Mouse (Mus musculus) liver, embryonic 16.5 days (tissue): ENCODE measurements at regions not wholly inside any gene's neighbourhood (a gene's known extent, or its start where the extent isn't known, plus 50 kb on each side); places are given as distances from the start of the nearest gene placed in this dataset.
"Not testable (repeated sequence)": the region's sequence is repeated elsewhere in the genome, so short reads cannot be mapped to it uniquely, and the experiment has no call there.

Experiments
- ATAC-seq: fragments of 200-750 bp; cut with Nextera tagmentation; 2 replicates; pipeline ENCODE4 v1.8.0; 2017; ENCODE audit warnings: low read depth, mild to moderate bottlenecking, moderate number of reproducible peaks, moderate library complexity
- H3K27ac ChIP-seq: fragments of 300-500 bp; sonication (generic); 2 replicates; pipeline ENCODE4 v1.5.1; 2014; ENCODE audit warnings: mild to moderate bottlenecking, low read length
- H3K27me3 ChIP-seq: fragments of 300-500 bp; sonication (generic); 2 replicates; pipeline ENCODE4 v1.6.1; 2014; ENCODE audit warnings: low read depth, low read length, mixed read lengths; ENCODE audit not compliant: control insufficient read depth, insufficient read depth
- H3K36me3 ChIP-seq: fragments of 300-500 bp; sonication (generic); 2 replicates; pipeline ENCODE4 v1.6.1; 2014; ENCODE audit warnings: mild to moderate bottlenecking; ENCODE audit not compliant: control insufficient read depth, insufficient read depth
- H3K4me1 ChIP-seq: fragments of 300-500 bp; sonication (generic); 2 replicates; pipeline ENCODE4 v1.6.1; 2014; ENCODE audit warnings: low read depth, low read length, mixed read lengths; ENCODE audit not compliant: control insufficient read depth
- H3K4me2 ChIP-seq: fragments of 300-500 bp; sonication (generic); 2 replicates; pipeline ENCODE4 v1.6.1; 2014; ENCODE audit warnings: low read depth, low read length, mixed read lengths
- H3K4me3 ChIP-seq: fragments of 300-500 bp; sonication (generic); 2 replicates; pipeline ENCODE4 v1.5.1; 2014; ENCODE audit warnings: low read depth, mild to moderate bottlenecking, low read length
- H3K9ac ChIP-seq: fragments of 300-500 bp; sonication (generic); 2 replicates; pipeline ENCODE4 v1.6.1; 2014; ENCODE audit warnings: low read depth, low read length
- H3K9me3 ChIP-seq: fragments of 300-500 bp; sonication (generic); replicated peaks from 2 replicates; pipeline ENCODE4 v1.6.1; 2016; ENCODE audit warnings: low read length; ENCODE audit not compliant: control insufficient read depth
- WGBS: fragments of 180-500 bp; shearing (Covaris S2); extraction: QIAGEN DNeasy Blood & Tissue Kit; methylation state at CpG from one replicate; pipeline ENCODE4 v1.1.7; 2014; ENCODE audit not compliant: insufficient replicate concordance; 5-methylcytosine and 5-hydroxymethylcytosine counted together

- Histone ChIP-seq H3K27ac (no peak overlapping the region), H3K36me3 (no peaks in the 10 kb centered on the region), H3K4me3 (no peak overlapping the region), H3K27me3 (no peaks in the 10 kb centered on the region), H3K9me3 (no peaks in the 10 kb centered on the region), H3K9ac (no peak overlapping the region), H3K4me1 (no peaks in the 10 kb centered on the region), H3K4me2 (no peak overlapping the region)
- no peak for ATAC-seq
- WGBS, result 81% methylated on average over 1 of the region's 1 CpGs
These were observed 111.3 kb upstream of the Ppp6c start for GRCm38 (mm10) chr2:39337524-39337923.

- peak; percentile 56 for ATAC-seq
- WGBS, result 16% methylated on average over 9 of the region's 9 CpGs
These were observed 99.7 kb upstream of the Ppp6c start for GRCm38 (mm10) chr2:39325715-39326493.

GRCm38 (mm10) chr2:39325122-39325521 is 98.9 kb upstream of the Ppp6c start:
- Histone ChIP-seq H3K9ac (peak overlapping the region; percentile 61; the same call in 1 of the 2 replicates), H3K4me1 (peaks cover 28% of the 10 kb centered on the region), H3K4me2 (peak overlapping the region; percentile 63), H3K27ac (peak overlapping the region; percentile 90), H3K4me3 (peak overlapping the region; percentile 52)
- H3K27me3 ChIP-seq, H3K9me3 ChIP-seq, H3K36me3 ChIP-seq: not testable (repeated sequence)
- 26% methylated on average over 3 of the region's 3 CpGs for WGBS
- ATAC-seq, result peak; percentile 93

More at GRCm38 (mm10) chr2:39325715-39326493, 99.7 kb upstream of the Ppp6c start:
- peak overlapping the region; percentile 63 for H3K4me2 ChIP-seq
- no peaks in the 10 kb centered on the region for H3K27me3 ChIP-seq
- H3K4me1 ChIP-seq, result peaks cover 28% of the 10 kb centered on the region
- peak overlapping the region; percentile 61 for H3K9ac ChIP-seq
- H3K9me3 ChIP-seq, result no peaks in the 10 kb centered on the region
- no peaks in the 10 kb centered on the region for H3K36me3 ChIP-seq
- H3K27ac ChIP-seq, result peak overlapping the region; percentile 90
- H3K4me3 ChIP-seq, result peak overlapping the region; percentile 52

- Histone ChIP-seq H3K4me3 (no peak overlapping the region), H3K9me3 (no peaks in the 10 kb centered on the region), H3K27me3 (no peaks in the 10 kb centered on the region), H3K27ac (no peak overlapping the region), H3K4me2 (no peak overlapping the region), H3K36me3 (no peaks in the 10 kb centered on the region), H3K9ac (no peak overlapping the region), H3K4me1 (no peaks in the 10 kb centered on the region)
- 50% methylated on average over 2 of the region's 2 CpGs for WGBS
- no peak for ATAC-seq
These were observed 73.6 kb upstream of the Ppp6c start for GRCm38 (mm10) chr2:39299798-39300382.

- WGBS, result 65% methylated on average over 1 of the region's 1 CpGs
- H3K27me3 ChIP-seq, result no peaks in the 10 kb centered on the region
- no peak for ATAC-seq
These were observed 73.0 kb upstream of the Ppp6c start for GRCm38 (mm10) chr2:39299290-39299689.

DNA sequence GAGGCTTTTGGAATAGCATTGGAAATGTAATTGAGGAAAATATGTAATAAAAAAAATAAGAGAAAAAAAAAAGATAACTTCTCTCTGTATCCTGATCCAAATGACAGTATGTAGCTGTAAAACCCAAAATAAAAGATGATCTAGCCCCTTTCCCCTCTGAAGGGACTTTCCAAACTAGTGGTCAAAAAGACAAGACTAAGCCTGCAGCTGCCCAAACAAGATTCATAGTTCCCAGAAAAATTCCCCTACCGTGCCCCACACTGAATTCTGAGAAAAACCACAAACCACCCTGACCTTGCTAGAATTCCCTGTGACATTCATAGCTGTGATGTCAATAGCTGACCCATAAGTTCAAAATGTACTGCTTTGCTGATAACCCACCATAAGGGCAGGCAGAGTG is 69.2 kb upstream of the Ppp6c start:
- no peak for ATAC-seq
- Histone ChIP-seq H3K27ac (no peak overlapping the region), H3K36me3 (no peaks in the 10 kb centered on the region), H3K27me3 (no peaks in the 10 kb centered on the region), H3K4me3 (no peak overlapping the region), H3K9me3 (no peaks in the 10 kb centered on the region), H3K4me2 (no peak overlapping the region), H3K9ac (no peak overlapping the region), H3K4me1 (no peaks in the 10 kb centered on the region)
- WGBS, result 18% methylated on average over 1 of the region's 1 CpGs

More at GRCm38 (mm10) chr2:39299290-39299689, 73.0 kb upstream of the Ppp6c start:
- H3K4me1 ChIP-seq, result no peaks in the 10 kb centered on the region
- no peak overlapping the region for H3K4me2 ChIP-seq
- no peaks in the 10 kb centered on the region for H3K9me3 ChIP-seq
- H3K36me3 ChIP-seq, result no peaks in the 10 kb centered on the region
- no peak overlapping the region for H3K4me3 ChIP-seq
- no peak overlapping the region for H3K9ac ChIP-seq
- H3K27ac ChIP-seq, result no peak overlapping the region

DNA sequence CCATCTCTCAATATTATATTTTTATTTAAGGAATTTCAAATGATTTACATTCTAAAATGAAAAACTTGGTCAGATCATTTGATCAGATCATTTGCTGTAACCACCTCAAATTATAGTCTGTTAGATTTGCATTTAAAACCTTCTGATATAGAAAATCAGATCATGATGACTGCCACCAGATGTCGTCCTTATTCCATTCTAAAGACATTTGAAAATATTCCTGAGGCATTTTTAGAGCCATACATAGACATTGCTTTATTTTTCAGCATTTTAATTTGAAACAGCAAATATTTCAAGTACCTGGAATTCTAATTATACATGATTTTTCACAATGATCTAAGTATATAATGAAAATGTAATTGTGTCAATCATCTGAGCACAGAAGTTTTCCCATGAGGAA is 52.0 kb upstream of the Ppp6c start:
- ATAC-seq, result no peak
- no peaks in the 10 kb centered on the region for H3K27me3 ChIP-seq
- H3K4me3 ChIP-seq, result no peak overlapping the region
- H3K36me3 ChIP-seq, result no peaks in the 10 kb centered on the region
- 24% methylated on average over 1 of the region's 1 CpGs for WGBS
- H3K4me2 ChIP-seq, result no peak overlapping the region
- no peaks in the 10 kb centered on the region for H3K4me1 ChIP-seq
- H3K9ac ChIP-seq, result no peak overlapping the region
- no peak overlapping the region for H3K27ac ChIP-seq
- H3K9me3 ChIP-seq, result no peaks in the 10 kb centered on the region
